Mouse (Mus musculus) testis, postnatal 10 days (tissue): ENCODE results near the gene Iqschfp.

ENCODE experiments used
- DNase-seq: peaks from one replicate; pipeline ENCODE4 v3.0.0; 2021; ENCODE audit warnings: low spot score

Gene Iqschfp

DNA sequence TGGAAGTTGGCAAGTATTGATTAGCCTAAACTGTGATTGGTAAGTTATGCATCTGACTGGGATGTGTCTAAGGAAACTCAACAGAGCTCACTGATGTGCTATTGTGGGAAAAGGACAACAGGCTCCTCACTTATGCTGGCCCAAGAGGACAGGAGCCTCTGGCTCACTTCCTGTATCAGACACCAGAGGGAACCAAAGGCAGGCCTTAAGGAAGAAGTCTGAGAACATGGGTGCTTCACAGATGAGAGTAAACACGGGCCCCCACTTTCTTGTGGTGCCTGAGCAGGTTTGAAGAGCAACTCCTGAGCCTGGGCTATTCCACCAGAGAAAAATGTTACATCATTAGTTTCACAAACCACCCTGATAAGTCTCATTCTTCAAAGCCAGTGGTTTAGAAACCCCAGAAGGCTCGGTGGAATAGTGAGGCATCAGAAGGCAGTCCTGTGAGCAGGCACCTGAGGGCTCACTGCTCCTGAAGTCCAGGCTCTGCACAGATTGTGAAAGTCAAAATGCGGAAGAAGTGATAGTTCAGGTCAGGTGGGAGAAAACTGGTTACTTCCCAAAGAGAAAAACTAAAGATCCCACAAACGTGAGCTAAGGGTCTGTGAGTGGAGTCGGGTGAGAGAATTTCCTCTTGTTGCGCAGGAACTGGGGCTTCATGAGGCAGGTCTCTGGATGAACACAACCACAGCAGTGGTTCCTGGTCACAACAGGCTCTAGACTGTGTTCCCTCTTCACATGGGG lies 754.5 kb downstream of the Iqschfp start:
- peak; percentile 45 for DNase-seq

- DNase-seq = no peak
Observed at GRCm38 (mm10) chr3:68647282-68647681, 755.2 kb downstream of the Iqschfp start.

- no peak for DNase-seq
Observed at GRCm38 (mm10) chr3:68650251-68650650, 758.2 kb downstream of the Iqschfp start.

DNA sequence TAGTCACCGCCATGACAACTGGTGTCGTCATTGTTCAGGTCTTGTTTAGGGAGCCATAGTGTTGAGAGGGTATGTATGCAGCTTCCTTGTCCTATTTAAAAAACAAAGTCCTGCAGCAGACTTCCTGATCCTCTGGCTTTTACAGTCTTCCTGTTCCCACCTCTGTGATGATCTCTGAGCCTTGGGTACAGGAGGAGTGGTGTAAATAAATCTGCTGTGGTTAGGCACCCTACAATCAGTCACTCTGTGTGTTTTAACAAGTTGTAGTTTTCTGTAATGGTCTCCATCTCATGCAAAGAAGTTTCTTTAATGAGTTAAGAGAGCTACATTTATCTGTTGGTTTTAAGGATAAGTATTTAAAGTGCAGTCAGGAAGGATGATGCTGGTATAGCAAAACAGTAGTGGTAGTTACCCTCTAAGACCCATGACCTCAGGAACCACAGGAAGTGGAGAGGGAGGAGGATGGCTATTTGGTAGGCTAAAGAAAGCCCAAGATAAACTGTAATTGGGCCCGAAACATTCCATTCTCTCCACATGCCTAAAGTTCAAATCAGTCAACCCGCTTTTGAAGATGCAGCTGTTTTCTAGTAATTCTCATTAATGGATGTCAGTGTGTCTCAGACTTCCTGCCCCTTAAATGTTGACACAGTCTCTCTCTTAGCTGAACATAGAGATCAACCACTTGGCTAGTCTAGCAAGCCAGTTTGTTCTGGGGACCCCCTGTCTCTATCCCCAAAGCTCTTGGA lies 764.7 kb downstream of the Iqschfp start:
- no peak for DNase-seq

- DNase-seq = no peak
Observed at GRCm38 (mm10) chr3:68657589-68658245, 765.7 kb downstream of the Iqschfp start.

DNA sequence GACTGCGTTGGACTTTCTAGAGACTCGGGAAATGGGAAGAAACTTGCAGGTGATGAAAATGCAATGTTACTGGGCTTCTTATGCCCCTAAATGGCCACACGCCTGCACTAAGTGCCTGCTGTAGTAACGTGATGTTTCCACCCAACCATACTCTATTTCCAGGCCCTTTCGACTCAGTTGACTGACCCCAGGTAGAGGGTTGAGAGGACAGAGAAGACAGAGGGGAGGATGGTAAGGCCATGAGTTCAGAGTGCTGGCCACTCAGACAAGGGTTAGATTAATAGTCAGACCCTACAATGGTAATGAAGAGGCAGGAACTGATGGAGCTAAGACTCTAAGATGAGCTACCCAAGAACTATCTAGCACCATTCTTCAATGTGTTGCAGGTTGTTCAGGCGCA lies 768.0 kb downstream of the Iqschfp start:
- DNase-seq = no peak

DNA sequence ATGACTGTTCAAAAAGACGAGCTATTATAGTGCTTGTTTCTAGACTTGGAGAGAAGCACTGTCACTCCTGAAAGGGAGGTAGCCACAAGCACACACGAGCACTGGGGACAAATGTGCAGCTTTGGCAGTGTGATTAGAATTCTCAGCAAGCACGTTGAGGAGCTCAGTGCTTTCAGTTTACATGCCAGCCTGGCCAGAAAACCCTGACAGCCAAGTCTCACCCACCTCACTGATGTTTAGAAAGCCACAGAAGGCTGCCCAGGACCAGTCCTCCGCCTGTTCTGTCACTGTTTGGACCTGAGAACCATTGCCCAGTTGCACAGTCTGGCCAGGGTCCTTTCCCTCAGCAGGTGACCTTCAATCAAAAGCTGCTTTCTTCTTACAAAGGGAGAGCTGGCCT lies 768.5 kb downstream of the Iqschfp start:
- DNase-seq = no peak

DNA sequence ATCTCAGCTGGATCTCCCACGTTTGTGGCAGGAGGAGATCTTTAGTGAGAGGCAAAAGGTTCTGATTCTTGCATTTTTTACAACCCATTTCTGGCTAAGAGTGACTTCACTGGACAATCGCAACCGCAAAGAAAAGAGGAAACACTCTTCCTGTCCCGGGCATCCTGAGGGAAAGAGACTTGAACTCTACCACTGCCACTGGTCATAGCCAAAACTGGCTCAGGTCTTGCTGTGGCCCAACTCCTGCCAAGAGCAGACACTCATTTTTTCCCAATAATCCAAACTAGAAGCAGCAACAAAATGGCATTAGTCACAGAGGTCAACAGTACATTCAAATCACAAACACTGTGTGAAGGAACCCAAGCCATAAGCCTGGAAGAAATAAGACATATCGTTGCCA lies 770.4 kb downstream of the Iqschfp start:
- DNase-seq = no peak

DNA sequence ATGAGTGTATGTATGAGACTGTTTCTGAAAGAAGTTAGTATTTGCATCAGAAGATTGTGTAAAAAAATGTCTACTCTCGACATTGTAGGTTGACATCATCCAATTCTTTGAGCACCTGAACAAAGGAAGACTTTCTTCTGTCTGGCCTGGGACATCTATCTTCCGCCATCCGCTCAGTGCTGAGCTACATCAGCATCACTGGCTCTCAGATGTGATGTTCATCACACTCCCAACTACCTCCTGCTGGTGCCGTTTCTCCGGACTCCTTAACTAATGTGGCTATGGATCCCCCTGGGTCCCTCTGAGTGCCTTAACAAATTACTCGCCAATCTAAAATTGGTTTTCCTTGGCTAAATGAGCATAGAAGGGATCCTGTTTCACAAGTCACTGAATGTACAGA lies 772.3 kb downstream of the Iqschfp start:
- DNase-seq = no peak

DNA sequence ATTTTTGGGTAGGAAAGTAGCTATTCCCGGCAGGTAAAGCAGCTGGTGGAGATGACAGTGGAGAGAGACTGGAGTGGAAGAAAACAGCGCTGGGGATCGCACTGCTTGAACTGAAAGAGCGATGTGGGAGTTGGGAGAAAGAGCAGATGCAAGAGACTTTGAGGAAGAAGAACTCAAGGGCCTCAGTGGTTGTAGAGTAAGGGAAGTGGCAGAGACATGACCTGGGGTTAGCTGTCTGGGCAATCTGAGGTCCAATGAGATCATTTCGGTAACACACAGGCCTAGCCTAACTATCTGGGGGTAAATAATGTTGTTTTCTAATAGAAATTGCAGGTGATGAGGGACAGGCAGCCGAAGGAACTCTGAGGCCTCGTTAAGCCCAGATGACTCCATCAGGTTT lies 774.3 kb downstream of the Iqschfp start:
- DNase-seq = no peak

GRCm38 (mm10) chr3:68667852-68668251 lies 775.8 kb downstream of the Iqschfp start:
- DNase-seq = no peak

- DNase-seq = no peak
Observed at GRCm38 (mm10) chr3:68669418-68669974, 777.5 kb downstream of the Iqschfp start.

- DNase-seq = no peak
Observed at GRCm38 (mm10) chr3:68674721-68675120, 782.7 kb downstream of the Iqschfp start.

DNA sequence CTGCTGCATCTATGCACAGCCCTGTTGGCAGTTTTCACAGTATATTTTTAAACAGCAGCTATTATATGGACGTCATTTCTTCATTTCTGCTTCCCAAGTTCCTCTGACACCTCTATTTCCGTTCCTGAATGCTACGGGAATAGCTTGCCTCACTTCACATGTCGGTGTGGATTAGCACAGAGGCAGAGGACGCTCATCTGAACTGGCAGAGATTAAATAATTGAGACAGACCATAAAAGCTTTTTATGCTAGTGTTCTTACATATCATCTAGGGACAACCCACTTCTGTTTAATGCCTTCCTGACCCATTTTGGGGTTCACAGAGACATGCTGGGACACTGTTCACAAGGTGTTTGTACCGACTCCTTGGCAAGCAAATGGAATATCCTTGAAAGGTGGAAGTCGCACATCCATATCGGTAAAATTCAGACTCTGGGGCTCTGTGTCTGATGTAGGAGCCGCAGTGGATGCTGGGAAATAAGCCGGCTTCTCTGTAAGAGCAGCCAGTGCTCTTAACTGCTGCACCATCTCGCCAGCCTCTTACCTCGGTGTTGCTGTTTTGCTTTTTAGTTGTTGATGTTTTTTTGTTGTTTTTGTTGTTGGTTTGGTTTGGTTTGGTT lies 783.3 kb downstream of the Iqschfp start:
- no peak for DNase-seq
